Mouse (Mus musculus) forebrain, postnatal 0 days (tissue): ENCODE data around the gene Ptprm. TPM values are rescaled to one million over a fixed set of nuclear protein-coding genes. Genes with fewer than 3 reads are reported as not detected.

Source experiments
- ATAC-seq: fragments of 200-750 bp; cut with Nextera tagmentation; 2 replicates; pipeline ENCODE4 v1.8.0; 2017; ENCODE audit warnings: mild to moderate bottlenecking, moderate library complexity
- DNase-seq: peaks from one replicate; pipeline ENCODE4 v3.0.0-alpha.2; 2015
- H3K27ac ChIP-seq: fragments of 300-500 bp; sonication (generic); 2 replicates; pipeline ENCODE4 v1.5.1; 2014; ENCODE audit warnings: low read depth, mild to moderate bottlenecking, antibody characterized with exemption, low read length, moderate library complexity, mixed read lengths
- H3K27me3 ChIP-seq: fragments of 300-500 bp; sonication (generic); 2 replicates; pipeline ENCODE4 v1.6.1; 2014; ENCODE audit warnings: mild to moderate bottlenecking, low read length, mixed read lengths; ENCODE audit not compliant: insufficient read depth
- H3K36me3 ChIP-seq: fragments of 300-500 bp; sonication (generic); 2 replicates; pipeline ENCODE4 v1.6.1; 2014; ENCODE audit warnings: mild to moderate bottlenecking, moderate library complexity; ENCODE audit not compliant: insufficient read depth
- H3K4me1 ChIP-seq: fragments of 300-500 bp; sonication (generic); 2 replicates; pipeline ENCODE4 v1.6.1; 2014; ENCODE audit warnings: antibody characterized with exemption; ENCODE audit not compliant: insufficient read depth
- H3K4me2 ChIP-seq: fragments of 300-500 bp; sonication (generic); 2 replicates; pipeline ENCODE4 v1.6.1; 2014; ENCODE audit warnings: low read depth, mild to moderate bottlenecking, moderate library complexity
- H3K4me3 ChIP-seq: fragments of 300-500 bp; sonication (generic); 2 replicates; pipeline ENCODE4 v1.5.1; 2014; ENCODE audit warnings: low read depth, low read length, mixed read lengths
- H3K9ac ChIP-seq: fragments of 300-500 bp; sonication (generic); 2 replicates; pipeline ENCODE4 v1.6.1; 2014; ENCODE audit warnings: mild to moderate bottlenecking
- H3K9me3 ChIP-seq: fragments of 300-500 bp; sonication (generic); 2 replicates; pipeline ENCODE4 v1.6.1; 2016; ENCODE audit warnings: low read length
- CTCF ChIP-seq: sonication (generic); IDR thresholded peaks from 2 replicates; pipeline ENCODE4 v1.5.1; 2016; ENCODE audit warnings: antibody characterized with exemption, control low read depth, low read depth
- WGBS: fragments of 180-500 bp; shearing (Covaris S2); extraction: QIAGEN DNeasy Blood & Tissue Kit; methylation state at CpG from one replicate; pipeline ENCODE4 v1.1.7; 2014; 5-methylcytosine and 5-hydroxymethylcytosine counted together
- polyA plus RNA-seq: library from polyadenylated mRNA; unstranded; fragments of >200 nt; fragmentation: Nextera tagmentation; extraction: Ambion mirVana; gene quantifications from 2 replicates; pipeline ENCODE4 v1.2.1, GENCODE M21; 2015
- total RNA-seq: library from RNA; depleted of rRNA; stranded (reverse); fragments of >200 nt; gene quantifications from 2 replicates; pipeline ENCODE4 v1.2.3, GENCODE M21; 2014

Ptprm gene
- total and polyA plus RNA-seq, 2 experiments from 2014 or later = 12.9 to 33.2 TPM

DNA sequence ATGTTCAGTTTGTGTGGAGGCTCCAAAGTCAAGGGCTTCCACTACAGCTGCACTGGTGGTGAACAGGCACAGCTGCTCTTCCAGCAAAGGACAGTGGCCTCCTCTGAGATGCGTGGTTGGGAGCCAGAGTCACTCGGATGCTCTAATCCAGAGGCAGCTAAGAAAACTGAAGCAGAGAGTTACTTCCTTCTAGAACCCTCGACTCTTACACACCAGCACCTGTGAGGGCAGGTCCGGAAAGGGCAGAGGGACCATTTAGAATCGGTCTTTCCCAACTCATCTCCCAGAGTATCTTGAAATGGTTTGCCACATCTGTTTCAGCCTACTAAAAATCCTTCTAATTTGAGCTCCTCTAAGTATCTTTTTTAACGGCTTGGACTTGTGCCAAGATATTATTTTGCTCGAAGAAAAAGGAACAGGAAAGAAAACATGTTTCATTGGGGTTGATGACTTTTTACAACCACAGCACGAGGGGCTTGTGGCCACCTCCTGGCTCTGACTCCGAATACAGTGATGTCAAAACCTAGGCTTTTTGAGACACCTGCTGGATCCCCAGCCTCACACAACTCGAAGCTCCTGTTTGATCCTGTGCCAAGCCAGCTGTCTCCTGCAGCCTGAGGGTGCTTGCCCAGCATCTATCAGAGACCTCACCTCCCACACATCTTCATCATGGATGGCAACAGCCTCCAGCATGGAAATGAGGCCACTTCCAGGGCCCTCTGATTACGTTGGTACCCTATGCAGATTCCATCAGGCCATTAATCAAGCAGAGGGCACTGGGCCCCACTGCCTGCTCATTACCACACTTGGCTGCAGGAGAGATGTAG lies 652.7 kb downstream of the Ptprm start:
- WGBS = 49% methylated on average over 11 of the region's 11 CpGs
- Histone ChIP-seq H3K27me3 (no peaks in the 10 kb centered on the region), H3K9me3 (no peaks in the 10 kb centered on the region), H3K9ac (no peak overlapping the region), H3K4me1 (no peaks in the 10 kb centered on the region), H3K36me3 (0 out of 2 replicates have a peak, but pooled peaks cover 3% of the 10 kb centered on the region), H3K27ac (no peak overlapping the region), H3K4me3 (no peak overlapping the region), H3K4me2 (no peak overlapping the region)
- no peak for TF ChIP-seq CTCF
- no peak for ATAC-seq
- no peak for DNase-seq

GRCm38 (mm10) chr17:66699896-66700295 lies 654.4 kb downstream of the Ptprm start:
- no peak overlapping the region for H3K27ac ChIP-seq
- no peaks in the 10 kb centered on the region for H3K4me1 ChIP-seq
- WGBS = 86% methylated on average over 5 of the region's 5 CpGs
- H3K4me2 ChIP-seq = no peak overlapping the region
- H3K36me3 ChIP-seq = 0 out of 2 replicates have a peak, but pooled peaks cover 3% of the 10 kb centered on the region
- no peaks in the 10 kb centered on the region for H3K9me3 ChIP-seq
- H3K27me3 ChIP-seq = peaks cover 4% of the 10 kb centered on the region; the same call in 1 of the 2 replicates
- DNase-seq (no peak), ATAC-seq (no peak)
- H3K9ac ChIP-seq = no peak overlapping the region
- H3K4me3 ChIP-seq = no peak overlapping the region
- no peak for TF ChIP-seq CTCF

DNA sequence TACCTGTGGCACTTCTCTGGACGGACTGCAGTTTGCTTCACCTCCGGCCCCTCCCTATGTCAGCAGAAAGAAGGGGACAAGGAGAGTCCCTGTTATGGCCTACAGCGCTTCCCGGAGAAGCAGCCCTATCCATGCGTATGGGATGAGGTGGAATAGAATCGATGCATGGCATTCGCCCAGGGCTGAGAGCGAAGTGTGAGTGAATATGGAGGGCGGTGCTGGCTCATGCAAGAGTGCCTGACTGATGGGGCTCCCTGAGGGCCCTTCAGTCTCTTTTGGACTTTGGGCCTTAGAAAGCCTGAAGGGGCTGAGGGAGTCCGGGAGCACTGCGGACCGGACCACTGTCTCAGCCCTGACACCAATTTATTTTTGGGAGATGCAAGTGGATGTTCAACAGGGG lies 656.6 kb downstream of the Ptprm start:
- WGBS = 67% methylated on average over 12 of the region's 12 CpGs
- no peaks in the 10 kb centered on the region for H3K9me3 ChIP-seq
- H3K9ac ChIP-seq = no peak overlapping the region
- TF ChIP-seq CTCF = no peak
- 0 out of 2 replicates have a peak, but pooled peaks cover 3% of the 10 kb centered on the region for H3K36me3 ChIP-seq
- DNase-seq (no peak), ATAC-seq (no peak)
- no peak overlapping the region for H3K4me2 ChIP-seq
- H3K4me3 ChIP-seq = no peak overlapping the region
- H3K27me3 ChIP-seq = peaks cover 4% of the 10 kb centered on the region; the same call in 1 of the 2 replicates
- H3K27ac ChIP-seq = no peak overlapping the region
- H3K4me1 ChIP-seq = peaks cover 4% of the 10 kb centered on the region; the same call in 1 of the 2 replicates

- H3K27me3 ChIP-seq = peaks cover 4% of the 10 kb centered on the region; the same call in 1 of the 2 replicates
- peaks cover 4% of the 10 kb centered on the region; the same call in 1 of the 2 replicates for H3K4me1 ChIP-seq
- no peak overlapping the region for H3K4me3 ChIP-seq
- WGBS = 14% methylated on average over 10 of the region's 10 CpGs
- H3K27ac ChIP-seq = no peak overlapping the region
- H3K9ac ChIP-seq = no peak overlapping the region
- no peaks in the 10 kb centered on the region for H3K9me3 ChIP-seq
- no peak for ATAC-seq
- H3K4me2 ChIP-seq = no peak overlapping the region
- no peak for DNase-seq
- 0 out of 2 replicates have a peak, but pooled peaks cover 3% of the 10 kb centered on the region for H3K36me3 ChIP-seq
- TF ChIP-seq CTCF = no peak
Measured at GRCm38 (mm10) chr17:66696531-66697172, 657.6 kb downstream of the Ptprm start.

DNA sequence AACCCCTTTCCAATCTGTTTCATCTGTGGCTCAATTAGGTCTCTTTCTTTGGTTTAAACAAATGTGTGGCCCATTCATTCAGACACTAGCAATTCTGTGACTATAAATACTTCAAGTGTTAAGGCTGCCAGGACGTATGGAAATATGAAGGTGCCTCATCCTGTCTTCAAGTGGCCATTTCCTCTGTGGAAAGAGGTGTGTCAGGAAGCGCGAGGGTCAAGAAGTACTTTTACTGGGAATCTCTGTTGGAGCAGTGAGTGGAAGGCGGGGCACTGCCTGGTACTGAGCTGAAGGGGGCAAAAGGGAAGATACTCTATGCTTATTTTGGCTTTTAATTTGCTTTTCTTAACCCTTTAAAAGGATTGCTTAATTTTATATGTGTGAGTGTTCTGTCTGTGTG lies 659.9 kb downstream of the Ptprm start:
- Histone ChIP-seq H3K27ac (no peak overlapping the region), H3K36me3 (0 out of 2 replicates have a peak, but pooled peaks cover 3% of the 10 kb centered on the region), H3K4me2 (no peak overlapping the region), H3K9ac (no peak overlapping the region), H3K4me1 (peaks cover 4% of the 10 kb centered on the region; the same call in 1 of the 2 replicates), H3K27me3 (peaks cover 4% of the 10 kb centered on the region; the same call in 1 of the 2 replicates), H3K9me3 (no peaks in the 10 kb centered on the region), H3K4me3 (no peak overlapping the region)
- no peak for ATAC-seq
- 63% methylated on average over 4 of the region's 4 CpGs for WGBS
- no peak for TF ChIP-seq CTCF
- DNase-seq = no peak

- no peak for TF ChIP-seq CTCF
- no peak overlapping the region for H3K4me3 ChIP-seq
- DNase-seq = peak; percentile 35
- ATAC-seq = peak; percentile 53
- H3K4me1 ChIP-seq = peaks cover 4% of the 10 kb centered on the region; the same call in 1 of the 2 replicates
- H3K9me3 ChIP-seq = no peaks in the 10 kb centered on the region
- H3K36me3 ChIP-seq = 0 out of 2 replicates have a peak, but pooled peaks cover 3% of the 10 kb centered on the region
- H3K4me2 ChIP-seq = no peak overlapping the region
- 20% methylated on average over 21 of the region's 21 CpGs for WGBS
- peaks cover 4% of the 10 kb centered on the region; the same call in 1 of the 2 replicates for H3K27me3 ChIP-seq
- no peak overlapping the region for H3K27ac ChIP-seq
- H3K9ac ChIP-seq = 0 out of 2 replicates have a peak overlapping the region, but pooled peaks have one; percentile 31
Measured at GRCm38 (mm10) chr17:66693676-66694304, 660.5 kb downstream of the Ptprm start.
